Mouse (Mus musculus) G1E (cell line): ENCODE measurements at regions not wholly inside any gene's neighbourhood (a gene's known extent, or its start where the extent isn't known, plus 50 kb on each side); places are given as distances from the start of the nearest gene placed in this dataset.
A peak's percentile ranks its signal among the peaks of the same experiment; 100 is the strongest.
"Not testable (repeated sequence)": the region's sequence is repeated elsewhere in the genome, so short reads cannot be mapped to it uniquely, and the experiment has no call there.

Experiments used
- ATAC-seq: 2 replicates; pipeline ENCODE4 v1.8.0; 2016; ENCODE audit warnings: mild to moderate bottlenecking; ENCODE audit not compliant: insufficient number of reproducible peaks, poor library complexity, low FRiP score, severe bottlenecking; ENCODE audit errors: extremely low read depth
- DNase-seq: peaks from one replicate; pipeline ENCODE4 v3.0.0; 2012; ENCODE audit warnings: low spot score
- H3K27me3 ChIP-seq: 2 replicates; pipeline ENCODE4 v1.6.1; 2012; ENCODE audit warnings: mild to moderate bottlenecking, low read length, inconsistent platforms; ENCODE audit not compliant: insufficient read depth
- H3K36me3 ChIP-seq: replicated peaks from 2 replicates; pipeline ENCODE3; 2012; ENCODE audit warnings: mild to moderate bottlenecking, inconsistent platforms
- H3K4me1 ChIP-seq: 2 replicates; pipeline ENCODE4 v1.6.1; 2012; ENCODE audit warnings: low read depth, low read length, inconsistent platforms, mixed read lengths; ENCODE audit not compliant: insufficient read depth
- H3K4me3 ChIP-seq: 2 replicates; pipeline ENCODE4 v1.5.1; 2012; ENCODE audit warnings: low read depth, mild to moderate bottlenecking, inconsistent platforms, low read length, moderate library complexity, mixed read lengths
- H3K9me3 ChIP-seq: replicated peaks from 2 replicates; pipeline ENCODE4 v1.6.1; 2012; ENCODE audit warnings: inconsistent platforms
- CTCF ChIP-seq: IDR thresholded peaks from 2 replicates; pipeline ENCODE4 v1.5.1; 2012; ENCODE audit warnings: low read depth, low read length, inconsistent platforms, mixed read lengths
- GATA1 ChIP-seq: IDR thresholded peaks from 2 replicates; pipeline ENCODE4 v1.6.1; 2012; ENCODE audit warnings: borderline replicate concordance, low read length, inconsistent platforms, mixed read lengths
- GATA2 ChIP-seq: IDR thresholded peaks from 2 replicates; pipeline ENCODE4 v1.6.1; 2012; ENCODE audit warnings: low read depth, low read length, inconsistent platforms, borderline replicate concordance
- POLR2AphosphoS5 ChIP-seq: IDR thresholded peaks from 2 replicates; pipeline ENCODE4 v1.6.1; 2012; ENCODE audit warnings: low read depth, low read length, inconsistent platforms; ENCODE audit not compliant: insufficient replicate concordance
- TAL1 ChIP-seq: conservative IDR thresholded peaks from 2 replicates; pipeline ENCODE4 v1.6.1; 2012; ENCODE audit warnings: low read depth, low read length, inconsistent platforms, mixed read lengths

GRCm38 (mm10) chr1:42585191-42585590 is 110.4 kb upstream of the Pou3f3 start:
- H3K4me3 ChIP-seq: no peak overlapping the region
- H3K9me3 ChIP-seq: peaks cover 21% of the 10 kb centered on the region
- no peaks in the 10 kb centered on the region for H3K4me1 ChIP-seq
- no peaks in the 10 kb centered on the region for H3K27me3 ChIP-seq
- DNase-seq (no peak), ATAC-seq (no peak)
- TF ChIP-seq GATA2 (no peak), GATA1 (no peak), TAL1 (no peak), POLR2AphosphoS5 (no peak), CTCF (no peak)
- H3K36me3 ChIP-seq: no peaks in the 10 kb centered on the region

- Histone ChIP-seq H3K4me1 (no peaks in the 10 kb centered on the region), H3K4me3 (no peak overlapping the region), H3K9me3 (peaks cover 35% of the 10 kb centered on the region), H3K27me3 (no peaks in the 10 kb centered on the region), H3K36me3 (no peaks in the 10 kb centered on the region)
- TF ChIP-seq GATA2 (no peak), POLR2AphosphoS5 (no peak), CTCF (no peak), TAL1 (no peak), GATA1 (no peak)
- DNase-seq (no peak), ATAC-seq (no peak)
These were observed 107.1 kb upstream of the Pou3f3 start for GRCm38 (mm10) chr1:42588499-42588898.

GRCm38 (mm10) chr1:42589442-42589841 is 106.1 kb upstream of the Pou3f3 start:
- DNase-seq (no peak), ATAC-seq (no peak)
- Histone ChIP-seq H3K36me3 (no peaks in the 10 kb centered on the region), H3K9me3 (peaks cover 35% of the 10 kb centered on the region), H3K4me1 (no peaks in the 10 kb centered on the region), H3K27me3 (no peaks in the 10 kb centered on the region), H3K4me3 (no peak overlapping the region)
- TF ChIP-seq GATA2 (no peak), POLR2AphosphoS5 (no peak), GATA1 (no peak), TAL1 (no peak), CTCF (no peak)

- no peak for TF ChIP-seq TAL1
- no peak for TF ChIP-seq GATA2
- TF ChIP-seq GATA1: no peak
- no peak for TF ChIP-seq POLR2AphosphoS5
- no peak for TF ChIP-seq CTCF
- DNase-seq (no peak), ATAC-seq (no peak; the same call in 1 of the 2 replicates)
- H3K36me3 ChIP-seq: no peaks in the 10 kb centered on the region
- H3K9me3 ChIP-seq: peaks cover 32% of the 10 kb centered on the region
- no peaks in the 10 kb centered on the region for H3K27me3 ChIP-seq
- H3K4me3 ChIP-seq: no peak overlapping the region
- no peaks in the 10 kb centered on the region for H3K4me1 ChIP-seq
These were observed 103.7 kb upstream of the Pou3f3 start for GRCm38 (mm10) chr1:42591855-42592254.

- no peak for TF ChIP-seq POLR2AphosphoS5
- Histone ChIP-seq H3K27me3 (no peaks in the 10 kb centered on the region), H3K36me3 (no peaks in the 10 kb centered on the region), H3K9me3 (peaks cover 34% of the 10 kb centered on the region), H3K4me1 (no peaks in the 10 kb centered on the region), H3K4me3 (no peak overlapping the region)
- ATAC-seq (no peak), DNase-seq (no peak)
These were observed 98.5 kb upstream of the Pou3f3 start for GRCm38 (mm10) chr1:42597065-42597464.

- Histone ChIP-seq H3K4me3 (no peak overlapping the region), H3K9me3 (peaks cover 40% of the 10 kb centered on the region), H3K27me3 (no peaks in the 10 kb centered on the region), H3K36me3 (no peaks in the 10 kb centered on the region), H3K4me1 (no peaks in the 10 kb centered on the region)
- no peak for DNase-seq
- no peak for ATAC-seq
- no peak for TF ChIP-seq GATA1
- no peak for TF ChIP-seq GATA2
- no peak for TF ChIP-seq TAL1
- TF ChIP-seq POLR2AphosphoS5: no peak
- 0 out of 2 replicates have a peak, but pooled peaks have one; percentile 3 for TF ChIP-seq CTCF
These were observed 96.3 kb upstream of the Pou3f3 start for GRCm38 (mm10) chr1:42599238-42599637.

- Histone ChIP-seq H3K27me3 (no peaks in the 10 kb centered on the region), H3K4me3 (no peak overlapping the region), H3K36me3 (no peaks in the 10 kb centered on the region), H3K4me1 (no peaks in the 10 kb centered on the region), H3K9me3 (peaks cover 33% of the 10 kb centered on the region)
- TF ChIP-seq GATA1 (no peak), TAL1 (no peak), POLR2AphosphoS5 (no peak), GATA2 (no peak), CTCF (no peak)
- DNase-seq (no peak), ATAC-seq (no peak)
These were observed 89.3 kb upstream of the Pou3f3 start for GRCm38 (mm10) chr1:42606251-42606650.

GRCm38 (mm10) chr1:42607466-42608043 is 88.0 kb upstream of the Pou3f3 start:
- DNase-seq, ATAC-seq, H3K4me1 ChIP-seq, H3K36me3 ChIP-seq, H3K4me3 ChIP-seq, H3K27me3 ChIP-seq: not testable (repeated sequence)
- H3K9me3 ChIP-seq: peaks cover 32% of the 10 kb centered on the region
